Mouse (Mus musculus) heart, postnatal 0 days (tissue): Measurements from ENCODE around the gene 1700006A11Rik.
"Not testable (repeated sequence)": the region's sequence is repeated elsewhere in the genome, so short reads cannot be mapped to it uniquely, and the experiment has no call there.

Experiments used
- CTCF ChIP-seq: IDR thresholded peaks from 2 replicates; pipeline ENCODE4 v1.5.1; 2016; ENCODE audit warnings: antibody characterized with exemption, control low read depth, low read depth
- EP300 ChIP-seq: IDR thresholded peaks from 2 replicates; pipeline ENCODE4 v1.6.1; 2016; ENCODE audit warnings: antibody characterized with exemption, low read depth

- not testable (repeated sequence) for TF ChIP-seq CTCF, EP300
Measured at GRCm38 (mm10) chr3:124474291-124474690, 48.5 kb upstream of the 1700006A11Rik start.
